Mouse (Mus musculus): ENCODE measurements around the gene Adora2b. TPM values are rescaled to one million over a fixed set of nuclear protein-coding genes. Genes with fewer than 3 reads are reported as not detected.

Gene Adora2b
- total and polyA plus RNA-seq, 3 experiments, result 2.2 to 3.2 TPM; not detected in 1

GRCm38 (mm10) chr11:62298883-62299282, 50.1 kb downstream of the Adora2b start:
- no peak overlapping the region for H3K27ac ChIP-seq (ENCODE audit: control insufficient read depth, low read depth, low read length)
- no peak overlapping the region for H3K4me3 ChIP-seq (ENCODE audit: control insufficient read depth in 1 of 2, insufficient read depth in 1 of 2, low read depth in 2 of 2, low read length in 2 of 2)
- peaks cover 2 to 15% of the 10 kb centered on the region in 2 experiments; a peak in 3 of 4 replicates for H3K36me3 ChIP-seq (ENCODE audit: control insufficient read depth in 1 of 2, insufficient read depth in 2 of 2, low read length in 2 of 2)
- no peaks in the 10 kb centered on the region for H3K27me3 ChIP-seq (ENCODE audit: control insufficient read depth in 1 of 2, insufficient read depth in 2 of 2, low read length in 2 of 2)
- no peak overlapping the region for H3K9ac ChIP-seq (ENCODE audit: control insufficient read depth, low read depth, low read length, poor library complexity, severe bottlenecking)
- no peaks in the 10 kb centered on the region for H3K9me3 ChIP-seq (replicated peaks; ENCODE audit: insufficient read depth, low read length)
- DNase-seq (ENCODE audit: low read depth, low spot score), result no peak
- H3K79me2 ChIP-seq (ENCODE audit: control insufficient read depth, insufficient read depth, low read length, poor library complexity), result no peaks in the 10 kb centered on the region
- TF ChIP-seq JUND (IDR thresholded peaks at IDR 0.05; ENCODE audit: low read depth, low read length) (no peak), MAZ (IDR thresholded peaks at IDR 0.05; ENCODE audit: low read depth, low read length) (no peak), CTCF (IDR thresholded peaks at IDR 0.05 in 2 of 3, conservative IDR thresholded peaks at IDR 0.05 in 1 of 3; ENCODE audit: control insufficient read depth in 1 of 3, insufficient read depth in 1 of 3, low read depth in 2 of 3, low read length in 3 of 3, poor library complexity in 1 of 3, severe bottlenecking in 1 of 3) (no peak), EP300 (IDR thresholded peaks at IDR 0.05; ENCODE audit: low read depth in 1 of 2, low read length in 2 of 2) (no peak), POLR2AphosphoS5 (IDR thresholded peaks at IDR 0.05; ENCODE audit: borderline replicate concordance, low read depth, low read length) (no peak), SMC3 (IDR thresholded peaks at IDR 0.05; ENCODE audit: low read depth, low read length) (no peak), RAD21 (IDR thresholded peaks at IDR 0.05; ENCODE audit: low read depth, low read length) (no peak), MAFK (IDR thresholded peaks at IDR 0.05; ENCODE audit: borderline replicate concordance, low read depth, low read length) (no peak), POLR2AphosphoS2 (IDR thresholded peaks at IDR 0.05; ENCODE audit: low read length) (no peak), ETS1 (IDR thresholded peaks at IDR 0.05; ENCODE audit: low read depth, low read length) (no peak), E2F4 (IDR thresholded peaks at IDR 0.05; ENCODE audit: borderline replicate concordance, low read depth, low read length) (no peak), UBTF (IDR thresholded peaks at IDR 0.05; ENCODE audit: borderline replicate concordance, insufficient read depth, low read depth, low read length) (no peak), KAT2A (conservative IDR thresholded peaks at IDR 0.05; ENCODE audit: low read depth, low read length) (no peak)
- no peaks in the 10 kb centered on the region for H3K4me1 ChIP-seq (ENCODE audit: control insufficient read depth in 1 of 2, insufficient read depth in 2 of 2, low read length in 2 of 2)

DNA sequence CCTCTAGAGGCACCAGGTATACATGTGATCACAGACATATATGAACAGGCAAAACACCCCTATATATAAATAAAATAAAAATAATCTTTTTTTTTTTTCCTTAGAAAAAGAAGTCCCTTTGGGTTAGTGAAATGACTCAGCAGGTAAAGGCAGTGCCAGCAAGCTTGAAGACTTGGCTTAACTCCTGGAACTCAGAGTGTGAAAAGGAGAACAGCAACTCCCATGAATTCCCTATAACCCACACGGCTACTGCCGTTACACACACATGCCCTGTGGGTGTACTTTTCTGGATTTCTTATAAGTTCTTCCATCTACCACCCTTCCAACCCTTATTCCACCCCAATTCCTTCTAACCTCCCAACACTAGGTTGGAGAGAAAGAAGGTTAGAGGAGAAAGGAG, 57.1 kb downstream of the Adora2b start:
- no peaks in the 10 kb centered on the region for H3K9me3 ChIP-seq (replicated peaks; ENCODE audit: insufficient read depth, low read length)
- no peak for TF ChIP-seq TAL1 (IDR thresholded peaks at IDR 0.05; ENCODE audit: low read length)
- no peak for TF ChIP-seq ZC3H11A (IDR thresholded peaks at IDR 0.05; ENCODE audit: low read depth, low read length)
- TF ChIP-seq MAFK (IDR thresholded peaks at IDR 0.05; ENCODE audit: borderline replicate concordance, low read depth, low read length), result no peak
- no peak for TF ChIP-seq CHD2 (IDR thresholded peaks at IDR 0.05; ENCODE audit: low read length)
- no peak for TF ChIP-seq ZKSCAN1 (IDR thresholded peaks at IDR 0.05; ENCODE audit: low read depth, low read length)
- TF ChIP-seq UBTF (IDR thresholded peaks at IDR 0.05; ENCODE audit: borderline replicate concordance, insufficient read depth, low read depth, low read length), result no peak
- TF ChIP-seq CTCF (IDR thresholded peaks at IDR 0.05 in 2 of 3, conservative IDR thresholded peaks at IDR 0.05 in 1 of 3; ENCODE audit: control insufficient read depth in 1 of 3, insufficient read depth in 1 of 3, low read depth in 2 of 3, low read length in 3 of 3, poor library complexity in 1 of 3, severe bottlenecking in 1 of 3), result no peak
- TF ChIP-seq SIN3A (IDR thresholded peaks at IDR 0.05; ENCODE audit: low read length), result no peak
- TF ChIP-seq ELF1 (IDR thresholded peaks at IDR 0.05; ENCODE audit: low read depth, low read length), result no peak

More for the DNA sequence above, 57.1 kb downstream of the Adora2b start:
- H3K9ac ChIP-seq (ENCODE audit: control insufficient read depth, low read depth, low read length, poor library complexity, severe bottlenecking), result no peak overlapping the region
- no peak overlapping the region for H3K4me3 ChIP-seq (ENCODE audit: control insufficient read depth in 1 of 2, insufficient read depth in 1 of 2, low read depth in 2 of 2, low read length in 2 of 2)
- no peaks in the 10 kb centered on the region for H3K27me3 ChIP-seq (ENCODE audit: control insufficient read depth in 1 of 2, insufficient read depth in 2 of 2, low read length in 2 of 2)
- no peaks in the 10 kb centered on the region for H3K79me2 ChIP-seq (ENCODE audit: control insufficient read depth, insufficient read depth, low read length, poor library complexity)
- no peak for DNase-seq (ENCODE audit: low read depth, low spot score)
- no peak overlapping the region for H3K27ac ChIP-seq (ENCODE audit: control insufficient read depth, low read depth, low read length)
- no peaks in the 10 kb centered on the region for H3K4me1 ChIP-seq (ENCODE audit: control insufficient read depth in 1 of 2, insufficient read depth in 2 of 2, low read length in 2 of 2)
- peaks cover 0 to 16% of the 10 kb centered on the region in 2 experiments; a peak in 2 of 4 replicates for H3K36me3 ChIP-seq (ENCODE audit: control insufficient read depth in 1 of 2, insufficient read depth in 2 of 2, low read length in 2 of 2)
